Mouse (Mus musculus) liver, embryonic 11.5 days (tissue): ENCODE data around the gene Cfdp1. TPM values are rescaled to one million over a fixed set of nuclear protein-coding genes. Genes with fewer than 3 reads are reported as not detected.
A peak's percentile ranks its signal among the peaks of the same experiment; 100 is the strongest.

Experiments used
- ATAC-seq: fragments of 200-750 bp; cut with Nextera tagmentation; replicated peaks from 2 replicates; pipeline ENCODE4 v1.8.0; 2017; ENCODE audit warnings: moderate number of reproducible peaks, mild to moderate bottlenecking, moderate TSS enrichment, moderate library complexity; ENCODE audit not compliant: low FRiP score
- DNase-seq: peaks from one replicate; pipeline ENCODE4 v3.0.0-alpha.2; 2017; ENCODE audit warnings: low spot score
- H3K27ac ChIP-seq: fragments of 300-500 bp; sonication (generic); 2 replicates; pipeline ENCODE4 v1.5.1; 2014; ENCODE audit warnings: mild to moderate bottlenecking, low read depth, low read length, control low read depth
- H3K27me3 ChIP-seq: fragments of 300-500 bp; sonication (generic); replicated peaks from 2 replicates; pipeline ENCODE4 v1.6.1; 2014; ENCODE audit warnings: low read length, mixed read lengths; ENCODE audit not compliant: control insufficient read depth, insufficient read depth
- H3K36me3 ChIP-seq: fragments of 300-500 bp; sonication (generic); 2 replicates; pipeline ENCODE4 v1.6.1; 2014; ENCODE audit warnings: mild to moderate bottlenecking, low read length, moderate library complexity, mixed read lengths; ENCODE audit not compliant: control insufficient read depth, insufficient read depth
- H3K4me1 ChIP-seq: fragments of 300-500 bp; sonication (generic); replicated peaks from 2 replicates; pipeline ENCODE4 v1.6.1; 2014; ENCODE audit warnings: low read length, mixed read lengths; ENCODE audit not compliant: control insufficient read depth, insufficient read depth
- H3K4me2 ChIP-seq: fragments of 300-500 bp; sonication (generic); 2 replicates; pipeline ENCODE4 v1.6.1; 2014; ENCODE audit warnings: mild to moderate bottlenecking, control low read depth, moderate library complexity
- H3K4me3 ChIP-seq: fragments of 300-500 bp; sonication (generic); 2 replicates; pipeline ENCODE4 v1.5.1; 2014; ENCODE audit warnings: low read depth, low read length, control low read depth
- H3K9ac ChIP-seq: fragments of 300-500 bp; sonication (generic); 2 replicates; pipeline ENCODE4 v1.6.1; 2014; ENCODE audit warnings: low read depth, low read length, control low read depth
- H3K9me3 ChIP-seq: fragments of 300-500 bp; sonication (generic); 2 replicates; pipeline ENCODE4 v1.6.1; 2016; ENCODE audit warnings: low read length, inconsistent platforms, mixed read lengths; ENCODE audit not compliant: control insufficient read depth
- WGBS: fragments of 180-500 bp; shearing (Covaris S2); extraction: QIAGEN DNeasy Blood & Tissue Kit; methylation state at CpG from one replicate; pipeline ENCODE4 v1.1.7; 2014; 5-methylcytosine and 5-hydroxymethylcytosine counted together
- polyA plus RNA-seq: library from polyadenylated mRNA; unstranded; fragments of >200 nt; fragmentation: Nextera tagmentation; extraction: Ambion mirVana; gene quantifications from 2 replicates; pipeline ENCODE4 v1.2.1, GENCODE M21; 2014

Gene Cfdp1
- polyA plus RNA-seq, 1 experiment from 2014 or later, result 234 TPM

DNA sequence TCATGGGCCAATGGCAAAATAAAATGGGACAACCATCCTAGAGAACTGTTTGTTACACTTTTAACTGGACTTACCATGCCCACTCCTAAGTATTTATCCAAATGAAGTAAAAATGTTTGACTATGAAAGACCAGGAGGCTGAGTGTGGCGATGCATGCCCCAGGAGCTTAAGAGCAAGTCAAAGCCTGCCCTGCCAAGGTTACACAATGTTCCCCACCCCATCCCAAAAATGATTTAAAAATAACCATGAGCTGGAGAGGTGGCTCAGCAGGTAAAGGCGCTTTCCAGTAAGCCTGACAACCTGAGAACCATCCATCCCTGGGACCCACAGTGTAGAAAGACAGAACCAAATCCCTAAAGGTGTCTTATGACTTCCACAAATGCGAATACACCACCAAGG, 35.5 kb downstream of the Cfdp1 start:
- H3K27me3 ChIP-seq, result no peaks in the 10 kb centered on the region
- WGBS, result 86% methylated on average over 3 of the region's 3 CpGs
- H3K27ac ChIP-seq, result no peak overlapping the region

DNA sequence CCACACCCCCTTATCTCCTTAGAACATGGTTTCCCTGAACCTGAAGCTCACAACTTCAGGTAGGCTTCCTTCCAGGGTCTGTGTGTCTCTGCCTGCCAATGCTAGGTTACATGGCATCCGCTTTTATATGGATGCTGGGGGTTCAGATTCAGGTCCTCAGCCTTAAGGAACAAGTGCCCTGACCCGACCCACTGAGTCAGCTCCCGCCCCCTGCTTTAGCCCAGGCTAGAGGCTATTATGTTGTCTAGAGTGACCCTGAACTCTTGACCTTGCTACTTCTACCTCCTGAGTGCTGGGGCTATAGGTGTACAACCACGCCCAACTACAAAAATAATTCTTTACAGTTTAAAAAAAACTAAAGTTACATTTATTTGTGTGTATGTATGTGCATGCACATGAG, 39.0 kb downstream of the Cfdp1 start:
- no peak overlapping the region for H3K9ac ChIP-seq
- no peak for ATAC-seq
- H3K27ac ChIP-seq, result no peak overlapping the region
- H3K36me3 ChIP-seq, result peaks cover 1% of the 10 kb centered on the region; the same call in 1 of the 2 replicates
- no peak overlapping the region for H3K4me3 ChIP-seq
- H3K4me2 ChIP-seq, result no peak overlapping the region
- WGBS, result 89% methylated on average over 4 of the region's 4 CpGs
- DNase-seq, result no peak
- no peaks in the 10 kb centered on the region for H3K4me1 ChIP-seq
- H3K9me3 ChIP-seq, result no peaks in the 10 kb centered on the region
- no peaks in the 10 kb centered on the region for H3K27me3 ChIP-seq

More for the DNA sequence above, 35.5 kb downstream of the Cfdp1 start:
- Histone ChIP-seq H3K9ac (no peak overlapping the region), H3K4me1 (no peaks in the 10 kb centered on the region), H3K4me3 (no peak overlapping the region), H3K9me3 (no peaks in the 10 kb centered on the region), H3K4me2 (no peak overlapping the region), H3K36me3 (peaks cover 9% of the 10 kb centered on the region; the same call in 1 of the 2 replicates)
- DNase-seq (no peak), ATAC-seq (no peak)

DNA sequence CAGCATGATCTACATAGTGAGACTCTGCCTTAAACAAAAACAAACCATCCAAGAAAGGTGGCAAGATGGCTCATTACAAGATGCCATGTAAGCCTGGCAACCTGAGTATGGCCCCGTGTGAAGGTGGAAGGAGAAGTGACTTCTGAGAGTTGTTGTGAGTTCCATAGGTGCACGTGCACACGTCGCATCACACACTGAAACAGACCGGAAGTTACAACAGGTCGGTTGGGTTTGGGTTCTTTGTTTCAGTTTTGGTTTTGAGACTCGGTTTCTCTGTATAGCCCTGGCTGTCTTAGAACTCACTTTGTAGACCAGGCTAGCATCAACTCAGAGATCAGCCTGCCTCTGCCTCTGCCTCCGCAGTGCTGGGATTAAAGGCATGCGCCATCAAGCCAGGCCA, 40.3 kb downstream of the Cfdp1 start:
- Histone ChIP-seq H3K9ac (no peak overlapping the region), H3K36me3 (no peaks in the 10 kb centered on the region; the same call in 1 of the 2 replicates), H3K27me3 (no peaks in the 10 kb centered on the region), H3K27ac (no peak overlapping the region), H3K4me3 (no peak overlapping the region), H3K9me3 (no peaks in the 10 kb centered on the region), H3K4me2 (no peak overlapping the region), H3K4me1 (no peaks in the 10 kb centered on the region)
- 93% methylated on average over 9 of the region's 9 CpGs for WGBS
- DNase-seq, result no peak
- no peak for ATAC-seq

DNA sequence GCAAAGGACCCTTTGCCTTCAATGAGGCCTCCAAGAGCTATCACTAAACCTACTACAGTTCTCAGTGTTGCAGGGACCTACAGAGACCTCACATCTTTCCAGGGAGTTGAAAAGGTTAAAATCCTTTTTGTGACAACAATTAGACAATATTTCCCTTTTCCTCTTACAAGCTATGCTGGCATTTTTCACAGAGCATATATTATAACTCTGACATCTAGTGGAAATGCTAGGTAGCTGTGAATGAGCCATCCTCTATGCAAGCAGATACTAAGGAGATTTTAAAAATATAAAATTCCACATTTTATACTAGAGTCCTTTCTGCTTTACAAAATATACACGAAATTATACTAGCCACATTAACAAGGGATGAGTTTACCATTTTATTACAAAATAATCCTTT, 41.3 kb downstream of the Cfdp1 start:
- 66% methylated on average over 1 of the region's 1 CpGs for WGBS
- H3K9me3 ChIP-seq, result no peaks in the 10 kb centered on the region
- H3K9ac ChIP-seq, result no peak overlapping the region
- no peak overlapping the region for H3K4me2 ChIP-seq
- H3K4me1 ChIP-seq, result no peaks in the 10 kb centered on the region
- no peak for ATAC-seq
- H3K36me3 ChIP-seq, result no peaks in the 10 kb centered on the region; the same call in 1 of the 2 replicates
- DNase-seq, result no peak
- H3K27me3 ChIP-seq, result no peaks in the 10 kb centered on the region
- H3K4me3 ChIP-seq, result no peak overlapping the region
- no peak overlapping the region for H3K27ac ChIP-seq

DNA sequence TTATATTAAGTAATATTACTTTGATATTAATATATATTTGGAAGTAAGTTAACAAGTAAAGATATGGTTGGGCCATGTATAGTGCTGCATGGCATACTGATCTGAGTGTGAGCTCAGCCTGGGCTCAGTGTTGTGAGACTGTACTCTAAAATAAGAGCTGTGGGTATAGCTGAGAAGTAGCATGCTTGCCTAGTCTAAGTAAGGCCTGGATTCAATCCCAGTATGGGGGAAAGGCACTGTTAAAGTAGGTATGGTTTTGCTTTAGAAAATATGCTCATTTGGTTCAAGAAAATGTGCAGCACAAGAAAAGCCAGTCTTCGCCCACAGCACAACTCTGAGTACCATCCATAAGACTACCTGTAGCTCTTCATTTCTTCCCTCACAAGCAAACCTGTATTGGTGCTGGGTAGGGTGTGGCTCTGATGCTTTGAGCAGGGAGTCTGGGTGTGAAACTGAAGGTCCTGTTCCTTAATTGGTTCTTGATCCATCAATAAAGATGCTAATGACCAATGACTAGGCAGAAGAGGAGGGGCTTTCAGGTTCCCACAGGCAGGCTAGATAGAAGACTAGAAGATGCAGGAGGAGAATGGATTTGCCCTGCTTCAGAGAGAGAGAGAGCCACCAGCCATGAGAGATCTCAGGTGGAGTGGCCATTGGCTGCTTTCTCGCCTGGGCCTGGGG, 43.3 kb downstream of the Cfdp1 start:
- Histone ChIP-seq H3K9ac (no peak overlapping the region), H3K4me3 (no peak overlapping the region), H3K4me1 (no peaks in the 10 kb centered on the region; the same call in 1 of the 2 replicates), H3K4me2 (no peak overlapping the region), H3K27me3 (no peaks in the 10 kb centered on the region), H3K36me3 (no peaks in the 10 kb centered on the region; the same call in 1 of the 2 replicates), H3K27ac (no peak overlapping the region), H3K9me3 (no peaks in the 10 kb centered on the region)
- 85% methylated on average over 2 of the region's 2 CpGs for WGBS
- ATAC-seq (peak; percentile 23; the same call in 1 of the 2 replicates), DNase-seq (no peak)

DNA sequence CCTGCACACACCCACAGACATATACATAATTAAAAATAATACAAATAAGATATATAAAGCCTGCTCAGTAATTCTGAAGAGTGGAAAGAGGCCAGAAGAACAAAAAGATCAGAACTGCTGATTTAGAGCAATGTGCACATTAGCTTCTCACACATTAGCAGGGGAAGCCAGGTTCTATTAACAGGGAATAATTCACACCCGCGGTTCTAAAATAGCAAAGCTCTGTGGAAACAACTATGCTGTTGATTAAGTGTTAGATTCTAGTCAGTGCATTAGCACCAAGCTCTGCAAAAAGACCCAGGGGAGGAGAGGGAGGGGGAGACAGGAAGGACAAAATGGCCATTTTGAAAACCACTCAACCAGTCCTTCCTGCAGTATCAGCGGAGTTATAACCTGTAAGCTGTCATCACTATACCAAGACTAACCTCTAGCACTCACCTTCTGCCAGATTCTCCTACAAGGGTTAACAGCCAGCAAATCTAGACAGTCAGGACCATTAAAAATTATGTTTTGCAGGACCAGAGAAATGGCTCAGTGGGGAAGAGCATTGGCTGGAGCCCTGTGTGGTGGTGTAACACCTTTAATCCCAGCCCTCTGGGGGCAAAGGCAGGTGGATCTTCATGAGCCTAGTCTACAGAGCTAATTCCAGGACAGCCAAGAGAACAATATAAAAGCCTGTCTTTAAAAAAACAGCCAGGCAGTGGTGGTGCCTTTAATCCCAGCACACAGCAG, 45.0 kb downstream of the Cfdp1 start:
- Histone ChIP-seq H3K4me1 (no peaks in the 10 kb centered on the region; the same call in 1 of the 2 replicates), H3K9ac (no peak overlapping the region), H3K27me3 (no peaks in the 10 kb centered on the region), H3K9me3 (no peaks in the 10 kb centered on the region), H3K36me3 (no peaks in the 10 kb centered on the region; the same call in 1 of the 2 replicates), H3K27ac (no peak overlapping the region), H3K4me3 (no peak overlapping the region), H3K4me2 (no peak overlapping the region)
- WGBS, result 92% methylated on average over 3 of the region's 3 CpGs
- no peak for ATAC-seq
- DNase-seq, result no peak

DNA sequence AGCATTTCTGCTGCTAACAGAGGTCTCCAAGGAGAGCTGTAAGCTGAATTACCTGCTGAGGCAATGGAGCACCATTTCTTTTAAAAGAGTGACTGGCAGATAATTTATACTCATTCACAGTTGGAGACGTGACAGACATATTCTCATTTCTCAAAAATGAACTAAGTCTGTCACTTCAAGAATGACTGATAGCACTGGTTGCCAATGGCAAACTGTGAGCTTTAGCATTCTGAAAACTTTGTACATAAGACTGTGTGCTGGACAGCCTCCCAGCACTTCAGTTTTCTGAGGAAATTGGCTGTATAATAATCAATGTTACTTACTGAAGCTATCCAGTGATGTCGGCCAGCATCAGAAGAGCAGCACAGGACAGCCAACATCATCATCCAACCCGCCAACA, 46.1 kb downstream of the Cfdp1 start:
- H3K36me3 ChIP-seq, result peaks cover 2% of the 10 kb centered on the region; the same call in 1 of the 2 replicates
- no peak overlapping the region for H3K4me2 ChIP-seq
- no peaks in the 10 kb centered on the region for H3K9me3 ChIP-seq
- H3K27ac ChIP-seq, result no peak overlapping the region
- DNase-seq (no peak), ATAC-seq (no peak)
- no peaks in the 10 kb centered on the region for H3K27me3 ChIP-seq
- no peaks in the 10 kb centered on the region; the same call in 1 of the 2 replicates for H3K4me1 ChIP-seq
- H3K4me3 ChIP-seq, result no peak overlapping the region
- H3K9ac ChIP-seq, result no peak overlapping the region
- 93% methylated on average over 3 of the region's 3 CpGs for WGBS

DNA sequence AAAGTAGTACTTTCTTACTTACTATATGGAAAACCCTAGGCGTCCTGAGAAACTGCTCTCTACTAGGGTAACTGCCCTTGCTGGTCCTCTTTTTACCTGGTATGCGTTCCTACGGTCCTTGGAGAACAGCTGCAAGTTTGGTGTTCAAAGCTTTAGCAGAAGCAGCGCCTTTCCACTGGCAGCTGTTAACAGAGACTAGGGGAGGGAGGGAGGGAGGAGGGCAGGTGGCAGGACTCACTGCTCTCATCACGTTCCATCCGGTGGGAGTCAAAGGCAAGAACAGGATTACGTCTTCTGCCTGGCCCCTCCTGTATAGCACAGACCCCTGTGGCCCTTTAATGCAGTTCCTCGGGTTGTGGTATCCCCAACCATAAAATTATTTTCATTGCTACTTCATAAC, 50.7 kb downstream of the Cfdp1 start:
- Histone ChIP-seq H3K27ac (no peak overlapping the region), H3K4me2 (no peak overlapping the region), H3K36me3 (peaks cover 5% of the 10 kb centered on the region; the same call in 1 of the 2 replicates), H3K9me3 (no peaks in the 10 kb centered on the region), H3K9ac (no peak overlapping the region), H3K4me3 (no peak overlapping the region), H3K27me3 (no peaks in the 10 kb centered on the region), H3K4me1 (no peaks in the 10 kb centered on the region; the same call in 1 of the 2 replicates)
- ATAC-seq, result no peak
- 87% methylated on average over 8 of the region's 8 CpGs for WGBS
- no peak for DNase-seq
